Mouse (Mus musculus): ENCODE measurements around the gene Capn3. TPM values are rescaled to one million over a fixed set of nuclear protein-coding genes. Genes with fewer than 3 reads are reported as not detected.

The Capn3 gene
- polyA plus RNA-seq, 1 experiment: 2.6 TPM

Other genes with a start within 250 kb of the Capn3 start
- gene Pla2g4e, start 210.7 kb upstream of the Capn3 start, polyA plus RNA-seq (2012; rRNA removed): 0.72 and 0.80 TPM in 2 replicates
- not detected in 2 replicates for gene Pla2g4d, start 166.8 kb upstream of the Capn3 start, polyA plus RNA-seq (2012; rRNA removed)
- 0.96 and 1.2 TPM in 2 replicates for gene Pla2g4f, start 141.9 kb upstream of the Capn3 start, polyA plus RNA-seq (2012; rRNA removed)
- gene Vps39, start 102.9 kb upstream of the Capn3 start, polyA plus RNA-seq (2012; rRNA removed): 26.4 and 26.6 TPM in 2 replicates
- gene Ganc, start 52.1 kb upstream of the Capn3 start, polyA plus RNA-seq (2012; rRNA removed): 13.5 and 14.7 TPM in 2 replicates
- gene Tmem87a, start 51.9 kb upstream of the Capn3 start, polyA plus RNA-seq (2012; rRNA removed): 26.2 and 30.7 TPM in 2 replicates
- gene Zfp106, start 107.8 kb downstream of the Capn3 start, polyA plus RNA-seq (2012; rRNA removed): 46.1 and 53.3 TPM in 2 replicates
- 54.0 and 62.6 TPM in 2 replicates for gene Snap23, start 111.7 kb downstream of the Capn3 start, polyA plus RNA-seq (2012; rRNA removed)
- 11.5 and 12.7 TPM in 2 replicates for gene Haus2, start 153.4 kb downstream of the Capn3 start, polyA plus RNA-seq (2012; rRNA removed)
- 19.2 and 24.2 TPM in 2 replicates for gene Lrrc57, start 153.5 kb downstream of the Capn3 start, polyA plus RNA-seq (2012; rRNA removed)
- gene Stard9, start 173.1 kb downstream of the Capn3 start, polyA plus RNA-seq (2012; rRNA removed): 22.1 and 23.0 TPM in 2 replicates

All from urinary bladder, adult 2 months (tissue).